Mouse (Mus musculus) adrenal gland, postnatal 14 days (tissue): ENCODE results near the gene Nsf. TPM values are rescaled to one million over a fixed set of nuclear protein-coding genes. Genes with fewer than 3 reads are reported as not detected.

Experiments used
- DNase-seq: peaks from one replicate; pipeline ENCODE4 v3.0.0; 2021; ENCODE audit warnings: mixed read lengths
- total RNA-seq: library from RNA; stranded (reverse); gene quantifications from 2 replicates; pipeline ENCODE4 v1.2.3, GENCODE M21; 2021

Nsf gene
- total RNA-seq, 1 experiment from 2014 or later = 109 TPM

DNA sequence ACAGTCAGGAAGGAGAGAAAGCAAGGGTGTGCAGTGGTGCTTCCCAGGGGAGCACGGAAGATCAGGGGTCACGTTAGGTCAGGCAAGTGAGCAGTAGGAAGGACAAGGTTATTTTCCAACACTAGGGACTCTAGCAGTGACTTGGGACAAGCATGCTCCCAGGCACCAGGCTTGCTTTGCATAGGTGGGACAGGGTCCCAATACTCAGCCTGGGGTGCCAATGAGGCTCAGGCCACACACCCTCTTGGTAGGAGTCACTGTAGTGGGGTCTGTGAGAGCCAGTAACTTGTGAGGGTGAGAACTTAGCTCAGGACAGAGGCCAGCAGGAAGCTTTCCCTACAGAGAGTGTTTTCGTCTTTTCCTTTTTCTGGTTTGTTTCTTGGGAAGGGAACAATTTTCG, 121.5 kb downstream of the Nsf start:
- DNase-seq = no peak

DNA sequence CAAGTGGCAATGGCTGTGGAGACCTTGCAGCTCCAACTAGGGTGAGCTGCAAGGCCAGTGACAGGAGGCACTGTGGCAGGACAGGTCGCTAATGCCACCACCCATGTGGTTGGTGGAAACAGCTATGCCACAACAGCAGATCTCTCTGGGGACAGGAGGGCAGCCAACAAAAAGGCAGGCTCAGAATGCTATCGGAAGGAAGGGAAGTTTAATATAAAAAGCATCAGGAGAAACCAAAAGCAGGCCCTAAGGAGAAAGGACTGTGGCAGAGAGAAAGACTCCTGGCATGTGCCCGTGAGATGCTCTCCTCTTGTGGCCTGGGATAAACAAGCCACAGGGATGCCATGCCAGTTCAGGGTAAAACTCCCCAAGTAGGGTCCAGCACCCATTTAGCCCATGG, 122.1 kb downstream of the Nsf start:
- no peak for DNase-seq

GRCm38 (mm10) chr11:103830476-103830875, 123.4 kb downstream of the Nsf start:
- DNase-seq = no peak

DNA sequence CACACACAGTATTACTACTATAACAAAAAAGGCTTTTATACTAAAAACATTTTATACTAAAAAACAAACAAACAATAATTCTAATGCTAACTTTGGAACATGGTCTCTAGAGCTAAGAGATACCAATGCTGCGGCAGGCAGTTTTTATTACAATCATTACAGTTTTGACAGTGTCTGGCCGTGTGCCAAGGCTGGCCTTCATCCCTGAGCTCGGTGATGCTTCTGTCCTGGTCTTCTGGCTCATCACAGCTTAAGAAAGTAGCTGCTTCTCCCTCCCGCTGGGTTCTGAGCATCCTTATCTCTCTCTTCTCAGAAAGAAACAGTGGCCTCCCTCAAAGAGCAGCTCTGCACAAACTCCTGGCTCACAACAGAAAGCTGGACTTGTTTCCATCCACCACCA, 123.9 kb downstream of the Nsf start:
- peak; percentile 45 for DNase-seq

- no peak for DNase-seq
Observed at GRCm38 (mm10) chr11:103828866-103829265, 125.0 kb downstream of the Nsf start.

DNA sequence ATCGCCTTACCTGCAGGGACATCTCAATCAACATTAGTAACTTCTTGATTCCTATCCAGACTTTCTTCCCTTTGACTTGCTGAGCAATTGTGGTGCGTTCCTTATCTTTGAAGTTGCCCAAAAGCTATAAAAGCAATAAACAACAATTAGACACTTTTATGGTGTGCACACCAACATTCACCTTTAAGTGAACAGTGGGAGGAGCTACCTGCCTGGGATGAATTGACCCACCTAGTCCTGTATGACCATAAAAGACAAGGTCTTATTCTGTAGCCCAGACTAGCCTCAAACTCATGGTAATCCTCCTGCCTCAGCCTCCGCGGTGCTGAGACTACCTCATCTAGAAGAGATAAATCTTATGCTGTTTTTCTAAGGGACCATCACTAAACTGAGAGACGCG, 126.7 kb downstream of the Nsf start:
- DNase-seq = no peak

- no peak for DNase-seq
Observed at GRCm38 (mm10) chr11:103816719-103817118, 137.1 kb downstream of the Nsf start.

GRCm38 (mm10) chr11:103815986-103816385, 137.9 kb downstream of the Nsf start:
- DNase-seq = peak; percentile 76

DNA sequence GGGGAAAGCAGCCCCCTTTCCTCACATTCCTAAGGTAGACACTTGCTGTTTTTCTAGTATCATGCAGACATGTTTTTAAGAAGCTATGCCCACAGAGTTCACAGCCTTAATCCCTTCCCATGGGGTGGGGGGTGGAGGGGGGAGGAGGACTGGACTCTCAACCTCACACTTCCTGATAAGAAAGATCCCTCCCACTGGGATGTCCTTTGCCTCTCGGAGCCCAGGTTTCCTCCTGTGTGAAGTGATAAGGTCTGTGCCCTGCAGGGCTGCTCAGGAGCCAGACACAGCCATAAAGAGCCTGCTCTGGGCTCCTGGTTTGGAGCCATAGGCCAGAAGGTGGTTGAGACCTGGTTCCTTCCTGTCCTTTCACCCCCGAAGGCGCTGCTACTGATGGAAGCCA, 139.0 kb downstream of the Nsf start:
- DNase-seq = no peak

DNA sequence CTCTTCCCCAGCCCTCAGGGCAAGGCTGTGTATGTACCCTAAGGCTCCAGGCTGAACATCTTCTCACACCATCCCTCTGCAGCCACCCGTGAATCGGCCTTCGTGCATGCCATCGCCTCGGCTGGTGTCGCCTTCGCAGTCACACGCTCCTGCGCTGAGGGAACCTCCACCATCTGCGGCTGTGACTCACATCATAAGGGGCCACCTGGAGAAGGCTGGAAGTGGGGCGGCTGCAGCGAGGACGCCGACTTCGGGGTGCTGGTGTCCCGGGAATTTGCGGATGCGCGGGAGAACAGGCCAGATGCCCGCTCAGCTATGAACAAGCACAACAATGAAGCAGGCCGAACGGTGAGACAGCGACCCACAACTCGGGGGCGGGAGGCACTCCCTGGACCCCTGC, 142.6 kb downstream of the Nsf start:
- DNase-seq = no peak

GRCm38 (mm10) chr11:103810631-103811030, 143.2 kb downstream of the Nsf start:
- no peak for DNase-seq

DNA sequence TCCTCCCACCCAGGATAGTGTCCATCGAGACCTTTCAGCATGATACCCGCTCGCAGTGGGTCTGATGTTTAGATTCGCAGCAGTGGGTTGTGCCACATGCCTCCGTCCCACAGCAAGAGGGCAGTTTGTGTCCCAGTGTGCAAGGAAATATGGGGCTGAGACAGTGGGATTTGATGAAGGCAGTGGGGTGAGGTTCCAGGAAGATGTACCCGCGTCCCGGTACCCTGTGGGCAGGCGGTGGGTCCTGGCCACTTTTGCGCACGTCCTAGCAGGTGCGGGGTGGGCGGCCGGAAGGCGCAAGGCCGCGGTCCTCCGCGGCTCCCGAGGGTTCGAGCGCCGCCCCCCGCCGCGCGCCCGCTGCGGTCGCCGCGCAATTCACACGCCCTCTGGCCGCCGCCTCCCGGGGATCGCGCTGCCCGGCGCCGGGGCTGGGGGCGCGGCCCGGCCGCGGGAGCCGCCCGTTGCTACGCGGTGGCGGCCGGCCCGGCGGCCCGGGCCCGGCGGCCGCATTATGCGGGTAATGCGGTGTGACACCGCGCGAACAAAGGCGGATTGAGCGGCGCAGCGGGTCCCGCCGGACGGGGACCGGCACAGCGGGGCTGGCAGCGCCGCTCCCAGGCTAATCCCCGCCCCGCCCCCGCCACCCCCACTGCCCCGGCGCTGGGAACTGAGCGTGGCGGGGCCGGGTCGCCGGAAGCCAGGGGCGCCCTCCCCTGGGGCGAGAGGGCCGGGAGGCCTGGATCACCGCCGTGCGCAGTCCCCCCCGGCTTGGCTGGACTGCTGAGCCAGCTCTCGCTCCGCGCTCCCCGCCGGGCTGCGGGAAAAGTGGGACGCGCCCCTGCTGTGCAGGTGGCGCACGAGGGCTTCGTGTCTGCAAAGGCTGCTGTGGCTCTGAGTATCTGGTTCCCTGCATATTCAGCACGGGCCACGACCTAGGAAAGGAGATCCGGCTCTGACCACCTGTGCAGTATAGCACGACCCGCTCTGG, 144.0 kb downstream of the Nsf start:
- peak; percentile 29 for DNase-seq

DNA sequence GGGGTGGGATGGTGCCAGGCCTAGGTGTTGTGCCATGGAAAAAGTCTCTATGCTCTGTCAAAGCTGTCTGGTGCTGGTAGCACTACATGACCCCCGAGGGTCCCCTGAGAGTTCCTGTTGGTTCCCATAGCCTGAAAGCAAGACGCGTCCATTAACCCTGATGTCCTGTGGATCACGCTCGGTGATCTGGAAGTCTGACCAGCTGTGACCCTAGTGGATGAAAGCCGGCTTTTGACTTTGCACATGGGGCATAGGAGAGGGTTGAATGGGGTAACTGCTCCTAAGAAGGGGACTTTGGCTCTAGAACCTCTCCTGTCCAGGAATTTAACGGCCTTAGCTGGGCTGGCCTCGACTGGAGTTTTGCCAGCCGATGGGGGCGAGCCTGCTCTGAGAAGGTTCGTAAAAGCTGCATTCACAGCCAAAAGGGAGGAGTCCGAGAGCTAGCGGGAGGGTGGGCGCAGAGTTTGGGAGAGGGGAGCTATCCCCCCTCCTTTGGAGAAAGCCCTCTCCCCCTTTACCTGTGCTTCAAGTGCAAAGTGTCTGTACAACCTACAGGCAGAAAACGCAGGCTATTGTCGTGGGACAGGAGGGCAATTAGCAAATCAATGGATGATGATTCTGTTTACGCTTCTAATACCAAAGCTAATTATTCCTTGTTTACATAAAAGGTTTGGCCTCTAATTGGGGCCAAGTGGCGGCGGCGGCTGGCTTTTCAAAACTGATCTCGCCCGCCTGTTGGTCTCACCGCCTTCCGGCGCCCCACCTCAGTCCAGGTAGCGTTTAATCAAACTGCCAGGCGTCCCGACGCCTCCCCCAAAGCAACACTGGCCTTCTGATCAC, 144.9 kb downstream of the Nsf start:
- no peak for DNase-seq

DNA sequence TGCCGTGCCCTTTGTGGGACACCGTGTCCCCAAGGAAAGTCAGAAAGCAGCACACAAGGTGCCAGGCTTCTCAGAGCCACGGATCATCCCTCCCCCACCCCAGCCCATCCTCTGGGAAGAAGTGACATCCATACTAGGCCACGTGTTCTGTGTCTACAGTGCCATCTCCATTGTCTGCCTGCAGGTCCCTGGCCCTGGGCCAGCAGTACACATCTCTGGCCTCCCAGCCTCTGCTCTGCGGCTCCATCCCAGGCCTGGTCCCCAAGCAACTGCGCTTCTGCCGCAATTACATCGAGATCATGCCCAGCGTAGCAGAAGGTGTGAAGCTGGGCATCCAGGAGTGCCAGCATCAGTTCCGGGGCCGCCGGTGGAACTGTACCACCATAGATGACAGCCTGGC, 145.9 kb downstream of the Nsf start:
- peak; percentile 21 for DNase-seq

DNA sequence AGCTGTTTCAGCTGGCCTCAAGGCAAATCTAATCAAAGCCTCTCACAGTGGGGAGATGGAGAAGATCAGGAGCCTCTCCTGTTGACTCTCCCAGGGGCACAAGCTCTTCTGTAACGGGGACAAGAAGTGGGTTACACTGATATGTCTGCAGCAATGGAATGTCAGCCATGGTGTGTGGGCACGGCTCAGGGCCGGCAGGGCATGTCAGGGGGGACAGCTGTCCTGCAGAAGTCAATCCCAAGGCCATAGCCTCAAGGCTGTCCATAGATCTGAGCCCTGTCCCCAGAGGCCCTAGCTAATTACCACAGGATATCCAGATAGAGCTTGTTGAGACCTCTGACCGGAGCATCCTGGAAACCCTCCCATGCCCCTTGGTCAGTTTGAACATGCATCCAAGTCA, 149.1 kb downstream of the Nsf start:
- no peak for DNase-seq

- DNase-seq = no peak
Observed at GRCm38 (mm10) chr11:103804126-103804525, 149.7 kb downstream of the Nsf start.

GRCm38 (mm10) chr11:103801128-103801527, 152.7 kb downstream of the Nsf start:
- peak; percentile 27 for DNase-seq

DNA sequence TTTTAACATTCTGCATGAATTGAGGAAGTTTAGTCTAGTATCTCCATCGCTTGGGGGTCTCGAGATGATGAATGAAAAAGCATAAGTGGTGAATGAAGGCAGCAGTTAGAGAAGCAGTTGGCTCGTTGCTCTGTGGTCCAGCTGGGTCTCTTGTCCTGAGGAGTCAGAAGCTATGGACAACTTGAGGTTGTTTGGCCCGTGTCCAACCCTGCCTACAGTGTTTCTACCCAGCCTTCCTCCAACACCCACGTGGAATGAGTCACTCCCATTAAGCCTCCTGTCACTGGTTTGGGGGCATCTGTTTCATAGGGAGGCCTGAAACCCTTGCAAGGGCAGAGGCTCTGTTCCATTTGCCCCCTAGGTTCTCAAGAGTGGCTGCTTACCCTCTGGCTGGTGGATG, 163.9 kb downstream of the Nsf start:
- no peak for DNase-seq

- DNase-seq = peak; percentile 68
Observed at GRCm38 (mm10) chr11:103780152-103780551, 173.7 kb downstream of the Nsf start.

DNA sequence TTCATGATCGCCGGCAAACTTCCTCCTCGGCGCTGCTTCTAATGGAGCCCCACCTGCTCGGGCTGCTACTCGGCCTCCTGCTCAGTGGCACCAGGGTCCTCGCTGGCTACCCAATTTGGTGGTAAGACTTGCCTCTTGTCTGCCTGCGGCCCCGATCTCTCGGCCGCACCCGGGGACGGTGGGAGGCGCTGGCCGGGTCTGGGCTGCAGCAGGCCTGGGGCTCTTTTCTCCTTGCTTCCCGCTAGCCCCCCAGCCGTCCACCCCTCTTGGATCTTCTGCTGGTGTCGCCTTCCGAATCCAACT, 179.7 kb downstream of the Nsf start:
- DNase-seq = no peak

DNA sequence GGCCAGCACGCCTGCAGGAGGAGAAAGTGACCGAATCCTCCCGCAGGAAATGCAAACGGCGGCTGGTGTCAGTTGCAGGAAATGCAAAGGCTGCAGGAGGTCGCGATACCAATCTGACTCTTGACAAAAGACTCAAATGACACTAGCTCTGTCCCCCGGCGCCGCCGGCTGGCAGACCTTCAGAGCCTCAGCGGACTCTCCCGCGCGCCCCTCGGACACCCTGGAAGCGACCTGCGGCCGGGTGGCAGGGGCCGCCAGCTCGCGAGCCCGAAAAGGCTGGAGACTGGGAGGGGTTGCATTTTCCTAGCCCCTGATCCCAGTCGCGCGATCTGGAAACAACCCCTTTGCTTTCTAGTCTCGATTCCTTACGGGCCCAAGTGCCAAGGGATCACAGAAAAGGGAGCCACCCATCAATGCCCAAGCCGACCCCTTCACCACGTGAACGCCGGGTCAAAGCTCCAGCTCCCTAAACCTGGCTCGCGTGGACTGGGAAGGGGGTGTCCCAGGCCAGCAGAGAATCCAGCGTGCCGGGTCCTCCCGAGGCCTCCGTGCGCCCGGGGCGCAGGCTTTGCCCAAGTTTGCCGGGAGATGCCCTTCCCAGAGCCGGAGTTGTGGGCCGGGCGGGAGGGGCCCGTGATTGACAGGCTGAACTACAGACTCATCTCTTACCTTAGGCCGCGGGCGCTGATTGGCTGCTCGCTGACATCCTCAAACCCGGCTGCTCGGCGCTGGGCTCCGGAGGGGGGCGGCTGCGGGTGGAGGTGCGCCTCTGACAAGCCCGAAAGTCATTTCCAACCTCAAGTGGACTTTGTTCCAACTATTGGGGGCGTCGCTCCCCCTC, 180.2 kb downstream of the Nsf start, which contains the start of gene Wnt3:
Gene Wnt3, plus strand, starts transcription at position 764 of the 841 bp plus-strand sequence.
- peak; percentile 42 for DNase-seq
